Mouse (Mus musculus): ENCODE data around the gene Bax. TPM values are rescaled to one million over a fixed set of nuclear protein-coding genes. Genes with fewer than 3 reads are reported as not detected.
"Not testable (repeated sequence)": the region's sequence is repeated elsewhere in the genome, so short reads cannot be mapped to it uniquely, and the experiment has no call there.

The Bax gene
- polyA plus RNA-seq, 1 experiment from 2014 or later: 230 TPM

GRCm38 (mm10) chr7:45492225-45492844 lies 25.6 kb upstream of the Bax start:
- H3K9ac ChIP-seq (replicated peaks): no peak overlapping the region
- 95% methylated on average over 8 of the region's 8 CpGs for WGBS
- no peak for ATAC-seq (ENCODE audit: insufficient number of reproducible peaks, insufficient read depth, low FRiP score, low TSS enrichment, low read depth)

GRCm38 (mm10) chr7:45491264-45491663 lies 24.6 kb upstream of the Bax start:
- peaks cover 27% of the 10 kb centered on the region for H3K4me1 ChIP-seq (replicated peaks)
- peaks cover 44% of the 10 kb centered on the region for H3K36me3 ChIP-seq
- WGBS: 20% methylated on average over 3 of the region's 3 CpGs
- no peak for ATAC-seq (ENCODE audit: insufficient number of reproducible peaks, insufficient read depth, low FRiP score, low TSS enrichment, low read depth)
- H3K27ac ChIP-seq: 0 out of 2 replicates have a peak overlapping the region, but pooled peaks have one; percentile 0
- H3K9ac ChIP-seq (replicated peaks): no peak overlapping the region
- no peaks in the 10 kb centered on the region for H3K27me3 ChIP-seq
- no peak overlapping the region for H3K4me3 ChIP-seq (replicated peaks)
- peak overlapping the region; percentile 6 for H3K4me2 ChIP-seq
- H3K9me3 ChIP-seq: no peaks in the 10 kb centered on the region

More at GRCm38 (mm10) chr7:45492225-45492844, 25.6 kb upstream of the Bax start:
- Histone ChIP-seq H3K27me3 (no peaks in the 10 kb centered on the region), H3K36me3 (peaks cover 54% of the 10 kb centered on the region), H3K4me3 (replicated peaks) (no peak overlapping the region), H3K27ac (no peak overlapping the region), H3K9me3 (no peaks in the 10 kb centered on the region), H3K4me2 (no peak overlapping the region), H3K4me1 (replicated peaks) (peaks cover 26% of the 10 kb centered on the region)

DNA sequence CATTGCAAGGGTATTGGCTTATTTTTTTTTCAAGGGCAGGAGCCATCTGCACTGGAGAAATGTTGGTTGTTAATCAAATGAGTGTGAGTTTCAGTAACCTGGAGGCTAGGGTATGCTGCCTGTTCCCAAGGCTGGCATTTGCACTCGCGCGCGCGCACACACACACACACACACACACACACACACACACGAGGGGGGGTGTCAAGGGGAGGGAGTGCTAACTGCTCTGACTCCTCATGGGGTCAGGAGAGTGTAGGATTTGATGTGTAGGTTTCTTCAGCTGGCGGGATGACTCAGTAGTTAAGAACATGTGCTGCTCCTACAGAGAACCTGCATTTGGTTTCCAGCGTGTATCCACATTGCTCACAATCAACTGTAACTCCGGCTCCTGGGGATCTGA lies 24.1 kb upstream of the Bax start:
- H3K9ac ChIP-seq (replicated peaks): no peak overlapping the region
- no peak for ATAC-seq (ENCODE audit: insufficient number of reproducible peaks, insufficient read depth, low FRiP score, low TSS enrichment, low read depth)
- no peaks in the 10 kb centered on the region for H3K9me3 ChIP-seq
- H3K27ac ChIP-seq: 0 out of 2 replicates have a peak overlapping the region, but pooled peaks have one; percentile 0
- H3K36me3 ChIP-seq: peaks cover 40% of the 10 kb centered on the region
- WGBS: 21% methylated on average over 9 of the region's 9 CpGs
- peaks cover 27% of the 10 kb centered on the region for H3K4me1 ChIP-seq (replicated peaks)
- H3K4me2 ChIP-seq: peak overlapping the region; percentile 6
- no peak overlapping the region for H3K4me3 ChIP-seq (replicated peaks)
- no peaks in the 10 kb centered on the region for H3K27me3 ChIP-seq

GRCm38 (mm10) chr7:45489578-45489977 lies 22.9 kb upstream of the Bax start:
- H3K36me3 ChIP-seq: peaks cover 27% of the 10 kb centered on the region
- H3K9me3 ChIP-seq: no peaks in the 10 kb centered on the region
- peaks cover 27% of the 10 kb centered on the region for H3K4me1 ChIP-seq (replicated peaks)
- H3K4me2 ChIP-seq: no peak overlapping the region
- H3K9ac ChIP-seq (replicated peaks): no peak overlapping the region
- no peak overlapping the region for H3K27ac ChIP-seq
- WGBS: 74% methylated on average over 7 of the region's 7 CpGs
- ATAC-seq (ENCODE audit: insufficient number of reproducible peaks, insufficient read depth, low FRiP score, low TSS enrichment, low read depth): no peak
- no peaks in the 10 kb centered on the region for H3K27me3 ChIP-seq
- no peak overlapping the region for H3K4me3 ChIP-seq (replicated peaks)

GRCm38 (mm10) chr7:45488293-45489204 lies 21.9 kb upstream of the Bax start, which contains the start of gene Dhdh:
Dhdh (minus strand) TSS chr7:45488805.
- no peaks in the 10 kb centered on the region for H3K27me3 ChIP-seq
- H3K4me2 ChIP-seq: peak within 1 kb of the TSS; percentile 73
- WGBS: 10% methylated on average over 38 of the region's 38 CpGs
- peak; percentile 38 for ATAC-seq (ENCODE audit: insufficient number of reproducible peaks, insufficient read depth, low FRiP score, low TSS enrichment, low read depth)
- peak within 1 kb of the TSS; percentile 61 for H3K9ac ChIP-seq (replicated peaks)
- peaks cover 27% of the 10 kb centered on the region for H3K4me1 ChIP-seq (replicated peaks)
- H3K36me3 ChIP-seq: peaks cover 17% of the 10 kb centered on the region
- H3K9me3 ChIP-seq: no peaks in the 10 kb centered on the region
- peak within 1 kb of the TSS; percentile 74 for H3K27ac ChIP-seq
- peak within 1 kb of the TSS; percentile 44 for H3K4me3 ChIP-seq (replicated peaks)

DNA sequence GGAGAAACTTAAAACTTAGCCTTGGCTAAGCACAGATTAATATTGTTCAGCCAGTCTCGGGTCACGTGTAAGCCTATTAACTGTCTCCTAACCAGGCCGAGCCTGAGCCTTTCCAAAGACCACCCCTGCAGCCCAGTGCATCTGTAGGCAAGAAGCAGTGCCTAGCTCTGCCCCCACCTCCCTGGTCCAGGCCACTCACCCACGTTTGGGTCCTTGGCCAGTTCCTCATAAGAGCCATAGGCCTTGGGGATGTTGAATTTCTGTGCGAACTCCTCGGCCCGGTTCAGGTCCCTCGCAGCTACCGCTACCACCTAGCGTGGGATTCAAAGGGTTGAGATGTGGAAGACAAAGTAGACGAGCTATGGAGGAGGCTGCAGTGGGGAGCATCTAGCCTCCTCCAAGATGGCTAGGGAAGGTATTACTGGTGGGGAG lies 21.2 kb upstream of the Bax start:
- peak overlapping the region; percentile 74 for H3K27ac ChIP-seq
- H3K9ac ChIP-seq (replicated peaks): peak overlapping the region; percentile 61; the same call in 1 of the 2 replicates
- ATAC-seq (ENCODE audit: insufficient number of reproducible peaks, insufficient read depth, low FRiP score, low TSS enrichment, low read depth): peak; percentile 64; the same call in 1 of the 2 replicates
- WGBS: 27% methylated on average over 11 of the region's 11 CpGs
- H3K27me3 ChIP-seq: no peaks in the 10 kb centered on the region
- peak overlapping the region; percentile 44 for H3K4me3 ChIP-seq (replicated peaks)
- peaks cover 27% of the 10 kb centered on the region for H3K4me1 ChIP-seq (replicated peaks)
- H3K9me3 ChIP-seq: no peaks in the 10 kb centered on the region
- peak overlapping the region; percentile 73 for H3K4me2 ChIP-seq
- H3K36me3 ChIP-seq: peaks cover 10% of the 10 kb centered on the region

DNA sequence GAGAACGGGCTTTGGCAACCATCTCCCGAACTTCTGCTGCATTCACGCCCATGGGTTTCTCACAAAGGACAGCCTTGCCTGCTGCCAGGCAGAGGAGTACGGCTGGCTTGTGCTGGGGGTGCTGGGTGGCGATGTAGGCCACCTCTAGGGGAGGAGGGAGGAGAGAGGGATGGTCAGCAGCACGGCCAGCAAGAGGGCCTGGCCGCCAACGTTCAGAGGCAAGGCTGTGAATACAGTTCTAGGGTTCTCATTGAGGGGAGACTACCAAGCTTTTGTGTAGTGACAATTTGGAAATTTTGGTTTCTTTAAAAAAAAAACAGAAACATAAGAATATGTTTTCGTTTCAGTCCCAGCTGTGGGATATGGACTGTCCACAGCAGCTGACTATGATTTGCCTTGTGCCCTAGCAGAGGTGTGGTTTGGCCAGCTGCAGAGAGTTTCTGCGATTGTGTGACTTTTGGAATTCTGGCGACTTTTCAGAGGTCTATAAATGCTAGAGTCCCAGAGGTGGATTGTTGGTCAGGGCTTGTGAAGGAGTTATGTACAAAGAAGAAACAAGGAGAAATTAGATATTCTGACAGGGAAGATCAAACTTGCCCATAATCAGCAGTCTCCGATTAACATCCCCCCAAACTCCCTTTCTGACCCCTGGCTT lies 20.2 kb upstream of the Bax start, which contains the start of gene Gm45808:
Gene Gm45808, minus strand, starts transcription at position 51 of the 655 bp plus-strand sequence.
- ATAC-seq (ENCODE audit: insufficient number of reproducible peaks, insufficient read depth, low FRiP score, low TSS enrichment, low read depth): no peak
- WGBS: 81% methylated on average over 12 of the region's 12 CpGs
- H3K36me3 ChIP-seq: peaks cover under 1% of the 10 kb centered on the region; the same call in 1 of the 2 replicates
- H3K27ac ChIP-seq: peak within 1 kb of the TSS; percentile 74; the same call in 1 of the 2 replicates
- no peak within 1 kb of the TSS for H3K4me2 ChIP-seq
- H3K9ac ChIP-seq (replicated peaks): no peak within 1 kb of the TSS
- H3K4me1 ChIP-seq (replicated peaks): peaks cover 27% of the 10 kb centered on the region
- H3K4me3 ChIP-seq (replicated peaks): no peak within 1 kb of the TSS; the same call in 1 of the 2 replicates
- H3K9me3 ChIP-seq: no peaks in the 10 kb centered on the region
- no peaks in the 10 kb centered on the region for H3K27me3 ChIP-seq

DNA sequence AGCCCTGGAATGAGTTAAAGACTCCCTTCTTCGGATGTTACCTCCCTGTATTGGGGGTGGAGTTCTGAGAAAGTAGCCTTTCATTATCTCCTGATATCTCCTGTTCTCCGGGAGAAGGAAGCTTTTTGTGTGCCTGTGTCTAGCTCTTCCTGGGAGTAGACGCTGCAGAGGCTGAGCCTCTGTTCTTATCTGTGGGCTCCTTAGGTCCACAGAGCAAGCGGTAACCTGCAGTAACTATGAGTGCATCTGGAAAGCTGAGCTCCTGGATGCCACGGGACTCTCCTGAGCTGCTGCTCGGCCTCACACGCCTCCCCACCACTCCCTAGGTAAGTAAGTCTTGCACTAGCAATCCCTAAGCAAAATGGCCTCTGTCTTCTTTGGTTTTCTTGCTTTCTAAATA lies 19.5 kb upstream of the Bax start:
- H3K4me3 ChIP-seq (replicated peaks): no peak overlapping the region
- 80% methylated on average over 7 of the region's 7 CpGs for WGBS
- peaks cover 27% of the 10 kb centered on the region for H3K4me1 ChIP-seq (replicated peaks)
- H3K9me3 ChIP-seq: no peaks in the 10 kb centered on the region
- ATAC-seq (ENCODE audit: insufficient number of reproducible peaks, insufficient read depth, low FRiP score, low TSS enrichment, low read depth): no peak
- H3K27me3 ChIP-seq: no peaks in the 10 kb centered on the region
- no peak overlapping the region for H3K27ac ChIP-seq
- no peak overlapping the region for H3K9ac ChIP-seq (replicated peaks)
- H3K36me3 ChIP-seq: no peaks in the 10 kb centered on the region
- no peak overlapping the region for H3K4me2 ChIP-seq

- H3K4me1 ChIP-seq (replicated peaks): peaks cover 17% of the 10 kb centered on the region; the same call in 1 of the 2 replicates
- H3K9me3 ChIP-seq; H3K27ac ChIP-seq; H3K36me3 ChIP-seq; H3K4me3 ChIP-seq (replicated peaks); ATAC-seq (ENCODE audit: insufficient number of reproducible peaks, insufficient read depth, low FRiP score, low TSS enrichment, low read depth); H3K9ac ChIP-seq (replicated peaks); H3K27me3 ChIP-seq; H3K4me2 ChIP-seq: not testable (repeated sequence)
- 91% methylated on average over 5 of the region's 5 CpGs for WGBS
Measured at GRCm38 (mm10) chr7:45484985-45485384, 18.3 kb upstream of the Bax start.

DNA sequence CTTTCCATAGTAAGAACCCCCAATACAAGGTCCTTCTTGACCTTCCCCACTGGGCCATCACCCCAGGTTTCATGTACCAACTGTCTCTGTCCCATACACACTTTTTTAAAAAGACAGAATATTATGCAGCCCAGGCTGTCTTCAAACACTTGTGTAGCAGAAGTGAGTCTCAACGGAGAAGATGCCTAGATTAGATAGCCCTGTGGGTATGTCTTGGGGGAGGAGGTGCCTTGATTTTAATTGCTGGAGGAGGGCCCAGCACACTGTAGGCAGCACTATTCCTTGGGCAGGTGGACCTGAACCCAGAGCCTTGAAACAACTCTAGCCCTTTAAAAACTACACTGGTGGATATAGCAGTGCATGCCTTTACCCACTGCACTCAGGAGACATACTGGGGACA lies 15.5 kb upstream of the Bax start:
- H3K4me2 ChIP-seq: no peak overlapping the region
- no peak overlapping the region for H3K27ac ChIP-seq
- no peak overlapping the region for H3K9ac ChIP-seq (replicated peaks)
- H3K4me1 ChIP-seq (replicated peaks): no peaks in the 10 kb centered on the region
- ATAC-seq (ENCODE audit: insufficient number of reproducible peaks, insufficient read depth, low FRiP score, low TSS enrichment, low read depth): no peak
- 92% methylated on average over 1 of the region's 1 CpGs for WGBS
- no peaks in the 10 kb centered on the region for H3K9me3 ChIP-seq
- no peak overlapping the region for H3K4me3 ChIP-seq (replicated peaks)
- H3K27me3 ChIP-seq: no peaks in the 10 kb centered on the region
- H3K36me3 ChIP-seq: no peaks in the 10 kb centered on the region
